Mouse (Mus musculus): ENCODE measurements at regions not wholly inside any gene's neighbourhood (a gene's known extent, or its start where the extent isn't known, plus 50 kb on each side); places are given as distances from the start of the nearest gene placed in this dataset.

DNA sequence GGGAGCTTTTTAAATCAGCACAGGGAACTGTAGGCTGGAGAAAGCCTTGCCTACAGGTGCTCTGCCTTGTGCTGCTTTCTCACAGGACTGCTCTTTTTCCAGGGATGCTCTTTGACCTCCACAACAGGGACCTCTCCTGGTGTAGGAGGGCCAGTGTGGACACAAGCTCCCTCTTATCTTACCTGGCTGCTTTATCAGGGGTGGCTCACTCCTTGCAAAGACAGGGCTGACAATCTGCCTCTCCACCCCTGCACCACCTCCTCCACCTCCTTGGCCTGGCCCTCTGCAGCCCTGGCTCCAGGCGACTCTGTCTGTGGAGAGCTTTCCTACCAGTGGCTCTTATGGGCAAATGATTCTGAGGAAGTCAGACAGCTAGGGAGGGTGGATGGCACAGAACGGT lies 107.7 kb downstream of the Zfp706 start:
- DNase-seq (ENCODE audit: low read depth in 3 of 3, low spot score in 3 of 3) (peak in 1 of 3 experiments; percentile 13), ATAC-seq (ENCODE audit: insufficient read depth) (no peak)
- Histone ChIP-seq H3K27ac (no peak overlapping the region), H3K9me3 (ENCODE audit: control insufficient read depth, low read length) (no peaks in the 10 kb centered on the region), H3K9ac (replicated peaks) (no peak overlapping the region), H3K4me1 (replicated peaks; ENCODE audit: control insufficient read depth in 2 of 2, insufficient read depth in 2 of 2, low read length in 1 of 2) (peaks cover 0 to 28% of the 10 kb centered on the region in 2 experiments; a peak in 2 of 4 replicates), H3K4me2 (ENCODE audit: low read depth) (no peak overlapping the region), H3K27me3 (ENCODE audit: control insufficient read depth, insufficient read depth, low read length) (no peaks in the 10 kb centered on the region), H3K4me3 (ENCODE audit: insufficient read depth in 1 of 2, low read depth in 2 of 2, low read length in 2 of 2) (no peak overlapping the region), H3K36me3 (replicated peaks; ENCODE audit: control insufficient read depth, insufficient read depth, low read depth) (no peaks in the 10 kb centered on the region)
- WGBS (ENCODE audit: insufficient replicate concordance) = 52% methylated on average over 2 of the region's 2 CpGs
- TF ChIP-seq EP300 (IDR thresholded peaks at IDR 0.05; ENCODE audit: low read depth) (no peak), CTCF (IDR thresholded peaks at IDR 0.05; ENCODE audit: low read depth) (no peak)

DNA sequence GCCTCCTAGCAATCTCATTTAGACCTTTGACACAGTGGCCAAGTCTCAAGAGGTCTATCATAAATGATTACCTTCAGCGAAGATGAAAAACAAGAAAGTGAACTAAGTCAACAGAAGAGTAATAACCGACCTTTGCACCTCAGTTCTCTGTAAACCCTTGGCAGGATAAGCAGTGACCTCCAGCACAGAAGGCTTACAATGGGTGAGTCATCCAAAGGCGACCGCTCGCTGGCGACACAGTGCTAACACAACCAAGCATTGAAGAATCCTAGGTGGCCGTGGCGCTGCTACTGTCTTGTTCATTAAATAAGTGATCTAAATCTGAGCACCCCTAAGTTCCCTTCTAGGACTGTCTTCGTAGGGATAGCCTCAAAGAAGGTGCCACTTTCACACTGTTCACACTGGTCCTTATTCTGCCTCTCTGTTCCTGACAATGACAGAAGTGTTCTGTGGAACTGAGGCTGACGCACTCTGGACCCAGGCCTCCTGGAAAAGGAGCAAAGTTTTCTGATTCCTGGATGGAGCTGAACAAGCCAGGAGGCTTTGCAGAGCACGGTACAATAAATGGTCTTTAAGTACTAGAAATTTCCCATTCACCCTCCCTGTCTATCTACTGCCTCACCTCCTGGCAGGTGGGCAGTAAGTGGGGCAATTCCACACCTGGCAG lies 108.6 kb downstream of the Zfp706 start:
- ATAC-seq (ENCODE audit: insufficient read depth) = no peak
- WGBS (ENCODE audit: insufficient replicate concordance) = 66% methylated on average over 11 of the region's 11 CpGs
- no peak for DNase-seq (ENCODE audit: low read depth in 3 of 3, low spot score in 3 of 3)

DNA sequence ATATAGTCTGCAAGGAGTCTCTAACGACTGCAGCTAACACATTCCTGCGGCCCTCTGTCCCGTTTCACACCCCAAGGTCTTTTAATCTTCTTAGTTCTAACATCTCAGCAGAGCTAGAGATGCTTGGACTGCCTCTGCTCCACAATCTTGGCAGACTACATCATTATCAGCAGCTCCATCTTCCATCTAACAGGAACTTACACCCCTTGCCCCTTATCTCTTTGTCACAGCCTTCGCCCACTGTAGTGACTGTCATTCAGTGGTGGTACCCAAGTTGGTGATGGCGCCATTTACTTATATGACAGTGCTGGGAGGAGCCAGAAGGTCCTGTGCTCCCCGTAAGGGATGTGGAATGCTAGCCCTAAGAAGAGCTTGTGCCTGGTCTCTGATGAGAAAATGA lies 109.2 kb downstream of the Zfp706 start:
- Histone ChIP-seq H3K27ac (no peak overlapping the region), H3K4me3 (ENCODE audit: insufficient read depth in 1 of 2, low read depth in 2 of 2, low read length in 2 of 2) (no peak overlapping the region), H3K36me3 (replicated peaks; ENCODE audit: control insufficient read depth, insufficient read depth, low read depth) (no peaks in the 10 kb centered on the region), H3K9ac (replicated peaks) (no peak overlapping the region), H3K27me3 (ENCODE audit: control insufficient read depth, insufficient read depth, low read length) (no peaks in the 10 kb centered on the region; the same call in 1 of the 2 replicates), H3K4me2 (ENCODE audit: low read depth) (no peak overlapping the region), H3K9me3 (ENCODE audit: control insufficient read depth, low read length) (no peaks in the 10 kb centered on the region), H3K4me1 (replicated peaks; ENCODE audit: control insufficient read depth in 2 of 2, insufficient read depth in 2 of 2, low read length in 1 of 2) (peaks cover 0 to 28% of the 10 kb centered on the region in 2 experiments; a peak in 2 of 4 replicates)
- TF ChIP-seq EP300 (IDR thresholded peaks at IDR 0.05; ENCODE audit: low read depth) = no peak
- no peak for TF ChIP-seq CTCF (IDR thresholded peaks at IDR 0.05; ENCODE audit: low read depth)
- WGBS (ENCODE audit: insufficient replicate concordance) = 34% methylated on average over 6 of the region's 6 CpGs
- ATAC-seq (ENCODE audit: insufficient read depth) (no peak), DNase-seq (ENCODE audit: low read depth in 3 of 3, low spot score in 3 of 3) (no peak)

More for the DNA sequence above, 108.6 kb downstream of the Zfp706 start:
- H3K4me2 ChIP-seq (ENCODE audit: low read depth) = no peak overlapping the region
- no peak for TF ChIP-seq CTCF (IDR thresholded peaks at IDR 0.05; ENCODE audit: low read depth)
- TF ChIP-seq EP300 (IDR thresholded peaks at IDR 0.05; ENCODE audit: low read depth) = no peak
- H3K27ac ChIP-seq = no peak overlapping the region
- no peaks in the 10 kb centered on the region for H3K27me3 ChIP-seq (ENCODE audit: control insufficient read depth, insufficient read depth, low read length)
- no peak overlapping the region for H3K4me3 ChIP-seq (ENCODE audit: insufficient read depth in 1 of 2, low read depth in 2 of 2, low read length in 2 of 2)
- no peaks in the 10 kb centered on the region for H3K9me3 ChIP-seq (ENCODE audit: control insufficient read depth, low read length)
- peaks cover 0 to 28% of the 10 kb centered on the region in 2 experiments; a peak in 2 of 4 replicates for H3K4me1 ChIP-seq (replicated peaks; ENCODE audit: control insufficient read depth in 2 of 2, insufficient read depth in 2 of 2, low read length in 1 of 2)
- no peak overlapping the region for H3K9ac ChIP-seq (replicated peaks)
- no peaks in the 10 kb centered on the region for H3K36me3 ChIP-seq (replicated peaks; ENCODE audit: control insufficient read depth, insufficient read depth, low read depth)

DNA sequence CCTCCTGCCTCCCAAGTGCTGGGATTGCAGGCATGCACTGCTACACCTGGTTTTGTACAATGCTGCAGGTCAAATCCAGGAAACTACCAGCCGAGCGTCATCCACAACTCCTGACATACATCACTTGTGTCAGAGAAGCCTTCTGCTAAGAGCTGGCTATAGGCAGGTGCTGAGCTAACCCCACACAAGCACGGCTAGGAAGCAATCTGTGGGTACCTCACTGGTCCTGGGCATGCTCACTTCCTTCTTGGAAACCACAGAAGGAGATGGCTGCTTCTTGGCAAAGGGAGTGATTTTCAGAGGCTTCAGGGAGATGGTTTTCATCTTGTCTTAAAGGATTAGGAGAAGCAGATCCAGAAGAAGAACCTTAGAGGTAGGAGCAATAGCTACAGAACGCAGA lies 111.3 kb downstream of the Zfp706 start:
- WGBS (ENCODE audit: insufficient replicate concordance) = 28% methylated on average over 4 of the region's 4 CpGs
- H3K4me2 ChIP-seq (ENCODE audit: low read depth) = no peak overlapping the region
- DNase-seq (ENCODE audit: low read depth in 3 of 3, low spot score in 3 of 3) (no peak), ATAC-seq (ENCODE audit: insufficient read depth) (no peak)
- H3K36me3 ChIP-seq (replicated peaks; ENCODE audit: control insufficient read depth, insufficient read depth, low read depth) = no peaks in the 10 kb centered on the region
- H3K27ac ChIP-seq = no peak overlapping the region
- H3K9me3 ChIP-seq (ENCODE audit: control insufficient read depth, low read length) = no peaks in the 10 kb centered on the region
- TF ChIP-seq CTCF (IDR thresholded peaks at IDR 0.05; ENCODE audit: low read depth) (no peak), EP300 (IDR thresholded peaks at IDR 0.05; ENCODE audit: low read depth) (no peak)
- no peak overlapping the region for H3K9ac ChIP-seq (replicated peaks)
- peaks cover 0 to 13% of the 10 kb centered on the region in 2 experiments; a peak in 2 of 4 replicates for H3K4me1 ChIP-seq (replicated peaks; ENCODE audit: control insufficient read depth in 2 of 2, insufficient read depth in 2 of 2, low read length in 1 of 2)
- no peak overlapping the region for H3K4me3 ChIP-seq (ENCODE audit: insufficient read depth in 1 of 2, low read depth in 2 of 2, low read length in 2 of 2)
- H3K27me3 ChIP-seq (ENCODE audit: control insufficient read depth, insufficient read depth, low read length) = peaks cover 4% of the 10 kb centered on the region

GRCm38 (mm10) chr15:36895031-36895430 lies 112.5 kb downstream of the Zfp706 start:
- H3K27me3 ChIP-seq (ENCODE audit: control insufficient read depth, insufficient read depth, low read length) = peaks cover 4% of the 10 kb centered on the region
- H3K9ac ChIP-seq (replicated peaks) = no peak overlapping the region
- WGBS (ENCODE audit: insufficient replicate concordance) = 63% methylated on average over 4 of the region's 4 CpGs
- no peak overlapping the region for H3K4me3 ChIP-seq (ENCODE audit: insufficient read depth in 1 of 2, low read depth in 2 of 2, low read length in 2 of 2)
- H3K36me3 ChIP-seq (replicated peaks; ENCODE audit: control insufficient read depth, insufficient read depth, low read depth) = no peaks in the 10 kb centered on the region
- TF ChIP-seq EP300 (IDR thresholded peaks at IDR 0.05; ENCODE audit: low read depth) (no peak), CTCF (IDR thresholded peaks at IDR 0.05; ENCODE audit: low read depth) (no peak)
- no peak overlapping the region for H3K4me2 ChIP-seq (ENCODE audit: low read depth)
- H3K4me1 ChIP-seq (replicated peaks; ENCODE audit: control insufficient read depth in 2 of 2, insufficient read depth in 2 of 2, low read length in 1 of 2) = peaks cover 0 to 6% of the 10 kb centered on the region in 2 experiments; a peak in 1 of 4 replicates
- no peak overlapping the region for H3K27ac ChIP-seq
- no peak for DNase-seq (ENCODE audit: low read depth in 3 of 3, low spot score in 3 of 3)
- no peaks in the 10 kb centered on the region for H3K9me3 ChIP-seq (ENCODE audit: control insufficient read depth, low read length)
- ATAC-seq (ENCODE audit: insufficient read depth) = no peak
